Mouse (Mus musculus) adrenal gland, adult 18-20 months (tissue): ENCODE data around the gene Mast4. TPM values are rescaled to one million over a fixed set of nuclear protein-coding genes. Genes with fewer than 3 reads are reported as not detected.

ENCODE experiments used
- DNase-seq, 2 experiments: peaks; one replicate each; pipeline ENCODE4 v3.0.0; 2021 to 2022; ENCODE audit warnings: low spot score in 2 of 2
- total RNA-seq, 2 experiments: library from RNA; stranded (reverse); gene quantifications; 1 replicate in 1 of 2; 2 replicates in 1 of 2; pipeline ENCODE4 v1.2.3; 2021

Gene Mast4
- total RNA-seq, 2 experiments from 2014 or later: 70.7 to 72.0 TPM

- DNase-seq: no peak
Observed at GRCm38 (mm10) chr13:102991928-102992327, 342.4 kb downstream of the Mast4 start.

DNA sequence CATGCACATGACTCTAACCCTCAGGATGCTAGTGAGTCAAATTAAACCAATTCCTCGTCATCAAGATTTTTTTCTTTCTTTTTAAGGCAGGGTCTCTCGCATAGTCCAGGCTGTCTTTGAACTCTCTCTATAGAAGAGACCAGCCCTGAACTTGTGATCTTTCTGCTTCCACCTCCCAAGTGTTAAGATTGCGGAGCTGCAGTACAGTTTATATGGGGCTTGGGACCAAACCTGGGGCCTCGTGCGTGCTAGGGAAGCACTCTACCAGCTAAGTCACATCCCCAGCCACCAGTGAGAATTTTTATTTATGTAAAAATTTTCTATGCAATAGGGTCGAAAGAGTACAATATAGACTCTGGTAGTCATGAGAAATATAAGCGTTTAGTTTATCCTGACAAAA, 343.1 kb downstream of the Mast4 start:
- DNase-seq: no peak

DNA sequence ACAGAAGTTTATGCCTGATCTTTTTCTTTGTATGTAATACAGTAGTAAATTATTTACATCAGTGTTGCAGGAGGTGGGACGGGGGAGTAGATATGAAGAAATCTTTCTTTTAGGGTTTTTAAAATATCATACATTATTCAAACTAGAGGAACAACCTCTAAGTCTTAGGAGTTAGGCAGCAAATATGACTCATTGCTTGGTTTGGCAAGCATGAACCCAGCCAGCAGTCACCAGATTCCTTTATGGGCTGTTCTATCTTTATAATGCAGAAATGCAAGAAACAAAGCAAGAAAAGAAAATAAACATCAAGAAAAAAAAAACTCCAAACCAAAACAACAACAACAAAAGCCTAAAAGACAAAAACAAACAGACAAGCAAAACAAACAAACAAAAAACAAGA, 344.2 kb downstream of the Mast4 start:
- DNase-seq: no peak

GRCm38 (mm10) chr13:102989616-102990015, 344.7 kb downstream of the Mast4 start:
- DNase-seq: no peak

DNA sequence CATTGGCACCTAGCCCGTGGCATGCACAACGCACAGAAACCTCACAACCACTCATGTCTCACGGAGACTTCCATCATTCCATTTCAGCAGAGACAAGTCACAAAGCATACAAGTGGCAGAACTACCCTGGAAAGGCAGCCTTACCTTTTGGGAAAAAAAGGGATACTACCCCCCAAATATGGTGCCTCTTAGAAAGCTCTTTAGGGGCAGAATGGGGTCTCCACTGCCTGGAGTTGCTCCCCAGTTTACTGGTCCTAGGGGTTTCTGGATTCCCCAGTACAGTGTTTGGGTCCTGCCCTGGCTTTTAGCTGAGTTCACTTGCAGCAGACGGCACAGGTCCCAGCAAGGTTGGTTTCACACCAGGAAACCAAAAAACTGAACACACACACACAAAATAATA, 345.3 kb downstream of the Mast4 start:
- DNase-seq: no peak

DNA sequence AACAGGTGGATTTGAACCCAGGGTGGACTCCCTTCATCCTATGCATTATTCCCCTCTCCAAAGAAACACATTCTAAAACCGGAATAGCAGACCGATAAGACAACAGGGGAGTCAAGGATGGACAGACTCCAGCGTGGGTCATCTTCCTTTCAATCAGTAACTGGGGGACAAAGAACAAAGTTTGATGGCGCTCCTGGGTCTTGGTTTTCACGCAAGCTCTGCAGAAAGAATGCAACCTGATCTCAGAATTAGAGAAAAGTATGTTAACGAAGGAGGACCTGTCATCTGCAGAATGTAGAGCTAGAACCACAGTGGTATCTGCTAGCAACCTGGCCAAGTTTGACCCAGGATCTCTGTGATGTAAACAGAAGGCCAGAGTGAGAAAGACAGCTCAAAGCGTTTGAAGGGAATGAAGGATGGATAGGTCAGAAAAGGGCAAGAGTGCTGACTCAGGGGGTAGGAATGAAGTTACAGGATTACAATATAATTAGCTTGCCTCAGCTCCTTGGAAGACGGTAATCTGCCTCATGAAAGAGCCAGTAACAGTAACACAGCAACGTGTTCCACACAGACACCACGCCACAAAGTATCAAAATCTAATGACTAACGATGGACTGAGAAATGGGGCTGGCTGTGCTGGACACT, 345.9 kb downstream of the Mast4 start:
- no peak for DNase-seq

DNA sequence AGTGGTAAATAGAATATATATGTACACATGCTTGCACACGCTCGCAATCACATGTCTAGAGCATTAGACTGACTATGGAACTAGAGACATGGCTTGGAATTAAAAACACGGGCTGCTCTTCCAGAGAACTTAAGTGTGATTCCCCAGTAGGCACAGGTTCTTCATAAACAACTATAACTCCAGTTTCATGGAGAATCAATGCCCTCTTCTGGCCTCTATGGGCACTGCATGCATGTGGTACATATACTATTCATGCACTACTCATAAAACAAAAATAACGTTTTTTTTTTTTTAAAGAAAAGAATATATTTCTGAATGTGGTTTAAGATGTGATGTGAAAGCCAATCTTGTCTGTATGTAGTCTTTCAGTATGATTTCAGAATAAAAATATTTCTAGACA, 349.7 kb downstream of the Mast4 start:
- no peak for DNase-seq

GRCm38 (mm10) chr13:102973853-102974252, 360.4 kb downstream of the Mast4 start:
- no peak for DNase-seq

GRCm38 (mm10) chr13:102963471-102963870, 370.8 kb downstream of the Mast4 start:
- no peak for DNase-seq

GRCm38 (mm10) chr13:102958273-102959270, 375.7 kb downstream of the Mast4 start:
- DNase-seq: no peak

DNA sequence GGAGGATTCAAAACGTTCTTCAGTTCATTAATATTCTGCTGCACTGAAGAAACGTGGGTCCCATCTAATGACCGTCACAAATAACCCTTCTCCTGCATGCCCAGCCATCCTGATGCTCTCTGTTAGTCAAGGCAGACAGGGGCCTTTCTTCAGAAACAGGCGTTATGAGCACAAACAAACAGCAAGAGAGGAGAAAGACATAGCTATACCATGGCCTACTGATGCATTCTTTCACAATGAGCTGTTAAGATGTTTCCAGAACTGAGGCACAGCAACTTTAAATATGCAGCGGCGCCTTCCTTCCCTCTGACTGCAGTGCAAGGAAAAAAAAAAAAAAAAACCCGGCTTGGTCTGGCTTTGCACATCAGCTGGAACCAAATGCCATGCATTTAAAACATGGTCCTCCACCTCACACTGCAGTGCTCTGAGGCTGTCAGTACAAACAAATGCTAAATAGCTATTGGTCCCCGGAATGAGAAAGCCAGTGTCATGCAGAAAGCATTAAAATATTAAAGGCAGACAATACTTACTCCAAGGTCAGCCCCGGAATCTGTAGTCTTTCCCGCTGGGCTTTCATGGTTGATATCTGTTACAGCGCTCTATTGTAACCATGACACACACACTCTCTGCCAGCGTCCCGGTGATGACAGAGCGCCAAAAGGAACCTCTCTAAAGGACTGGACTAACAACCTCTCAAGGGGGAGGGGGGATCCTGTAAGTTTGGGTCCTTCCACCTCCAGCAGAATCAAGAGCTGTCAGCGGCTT, 376.6 kb downstream of the Mast4 start:
- no peak for DNase-seq

DNA sequence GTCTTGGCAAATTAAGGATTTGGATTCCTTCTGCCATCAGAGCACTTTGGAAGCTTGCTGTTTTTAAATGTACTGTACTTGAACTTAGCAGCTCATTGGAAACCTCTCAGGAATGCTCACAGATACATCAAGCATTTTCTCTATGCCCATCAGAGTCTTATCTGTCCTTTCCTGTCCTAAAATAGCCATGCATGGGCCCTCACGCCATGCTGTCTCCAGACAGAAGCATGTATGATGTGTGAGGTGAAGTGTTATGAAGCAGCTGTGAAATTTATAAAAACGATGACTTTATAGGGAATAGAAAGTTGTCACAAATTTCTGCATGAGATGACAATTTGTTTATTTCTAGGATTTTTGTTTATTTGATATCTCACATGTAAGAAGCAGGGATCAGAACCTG, 378.8 kb downstream of the Mast4 start:
- DNase-seq: no peak

- no peak for DNase-seq
Observed at GRCm38 (mm10) chr13:102949756-102950155, 384.5 kb downstream of the Mast4 start.

- no peak for DNase-seq
Observed at GRCm38 (mm10) chr13:102948966-102949365, 385.3 kb downstream of the Mast4 start.

DNA sequence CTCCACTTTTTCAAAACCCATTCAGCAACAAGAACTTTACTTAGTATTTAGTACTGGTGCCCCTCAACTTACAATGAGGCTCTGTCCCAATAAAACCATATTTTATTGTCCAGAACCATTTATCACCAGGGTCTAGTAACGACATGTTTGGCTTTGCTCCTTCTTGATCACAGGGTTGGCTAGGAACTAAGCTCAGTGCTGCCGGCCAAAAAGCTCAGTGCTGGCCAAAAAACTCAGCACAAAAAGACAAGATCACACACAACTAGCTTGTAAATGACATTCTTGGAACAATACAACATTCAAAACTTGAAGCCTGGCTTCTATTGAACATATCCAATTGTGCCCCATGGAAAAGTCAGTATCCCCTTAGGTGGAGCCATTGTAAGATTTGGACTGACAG, 386.8 kb downstream of the Mast4 start:
- DNase-seq: no peak

- no peak for DNase-seq
Observed at GRCm38 (mm10) chr13:102946024-102946821, 388.1 kb downstream of the Mast4 start.

GRCm38 (mm10) chr13:102945450-102945849, 388.8 kb downstream of the Mast4 start:
- no peak for DNase-seq

DNA sequence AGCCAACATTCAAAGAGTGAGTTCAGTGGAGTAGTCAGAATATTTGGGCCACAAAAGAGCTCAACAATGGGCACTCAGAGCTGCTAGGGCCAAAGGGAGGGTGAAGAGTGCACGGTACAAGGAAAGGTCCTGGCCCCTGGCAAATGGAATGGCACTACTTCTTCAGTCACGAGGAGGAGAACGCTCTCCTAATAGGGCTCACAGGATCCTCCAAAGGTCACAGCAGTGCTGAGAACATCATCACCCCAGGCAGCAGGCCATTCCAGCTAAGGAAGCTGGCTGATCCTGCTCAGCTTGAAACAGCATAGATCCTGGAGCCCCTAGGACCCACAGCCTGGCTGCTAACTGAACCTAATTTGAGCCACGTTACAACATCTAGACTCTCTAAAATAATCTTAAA, 389.8 kb downstream of the Mast4 start:
- no peak for DNase-seq

- no peak for DNase-seq
Observed at GRCm38 (mm10) chr13:102942557-102942956, 391.7 kb downstream of the Mast4 start.

- no peak for DNase-seq
Observed at GRCm38 (mm10) chr13:102940476-102940875, 393.8 kb downstream of the Mast4 start.

DNA sequence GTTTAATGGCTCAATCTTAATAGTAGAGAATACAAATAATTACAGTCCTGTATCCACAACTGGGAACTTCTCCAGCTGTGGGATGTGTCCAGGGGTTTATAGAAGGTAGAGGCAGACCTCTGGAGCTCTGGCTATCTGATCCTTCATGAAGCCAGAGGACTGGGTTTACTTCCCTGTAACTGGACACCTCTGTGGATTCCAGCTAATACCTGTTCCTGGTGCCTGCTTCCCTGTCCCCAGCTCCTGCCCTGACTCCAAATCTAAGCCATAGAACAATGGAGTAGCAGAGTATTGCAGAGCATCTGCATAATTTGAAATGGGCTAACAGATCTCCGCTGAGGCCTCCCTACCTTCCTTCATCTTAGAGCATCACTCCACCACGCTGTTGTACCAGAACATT, 398.1 kb downstream of the Mast4 start:
- DNase-seq: no peak
